Mouse (Mus musculus): ENCODE measurements around the gene Olfr787.

The Olfr787 gene

GRCm38 (mm10) chr10:129461562-129461961 lies at the start of gene Olfr787:
Gene Olfr787, plus strand, starts transcription at chr10:129461862.
- DNase-seq (ENCODE audit: low read depth) = no peak

- DNase-seq (ENCODE audit: low read depth) = no peak
Observed at GRCm38 (mm10) chr10:129427006-129427405, 34.7 kb upstream of the Olfr787 start, which contains the start of gene Olfr786. Gene Olfr786, plus strand, starts transcription at chr10:129427306.

GRCm38 (mm10) chr10:129470698-129471097 lies 9.0 kb downstream of the Olfr787 start, which contains the start of gene Olfr788:
Gene Olfr788, plus strand, starts transcription at chr10:129470998.
- no peak for DNase-seq (ENCODE audit: low read depth)

- DNase-seq (ENCODE audit: low read depth) = no peak
Observed at GRCm38 (mm10) chr10:129473256-129473655, 11.6 kb downstream of the Olfr787 start.

- no peak for DNase-seq (ENCODE audit: low read depth)
Observed at GRCm38 (mm10) chr10:129473723-129474122, 12.1 kb downstream of the Olfr787 start.

- no peak for DNase-seq (ENCODE audit: low read depth)
Observed at GRCm38 (mm10) chr10:129484452-129484851, 22.8 kb downstream of the Olfr787 start, which contains the start of gene Olfr789. Gene Olfr789, plus strand, starts transcription at chr10:129484752.

- DNase-seq (ENCODE audit: low read depth) = no peak
Observed at GRCm38 (mm10) chr10:129490101-129490500, 28.4 kb downstream of the Olfr787 start.

- no peak for DNase-seq (ENCODE audit: low read depth)
Observed at GRCm38 (mm10) chr10:129498192-129498591, 36.5 kb downstream of the Olfr787 start, which contains the start of gene Olfr790. Gene Olfr790, plus strand, starts transcription at chr10:129498492.
